Mouse (Mus musculus): ENCODE results near the gene Pim2. TPM values are rescaled to one million over a fixed set of nuclear protein-coding genes. Genes with fewer than 3 reads are reported as not detected.

The Pim2 gene
- polyA plus RNA-seq, 1 experiment from 2014 or later, result 20.7 TPM

GRCm38 (mm10) chrX:7919601-7920383 is 41.7 kb downstream of the Pim2 start, which contains the start of gene Pcsk1n:
Pcsk1n (plus strand) TSS chrX:7919822.
- peak within 1 kb of the TSS; percentile 70 for H3K27ac ChIP-seq (ENCODE audit: low read depth, low read length)
- peak; percentile 91 for ATAC-seq (ENCODE audit: low read depth)
- WGBS, result 19% methylated on average over 35 of the region's 40 CpGs
- H3K27me3 ChIP-seq (ENCODE audit: control insufficient read depth, insufficient read depth, low read length), result no peaks in the 10 kb centered on the region
- no peaks in the 10 kb centered on the region for H3K36me3 ChIP-seq (ENCODE audit: control insufficient read depth, insufficient read depth, low read length)
- peak within 1 kb of the TSS; percentile 58 for H3K9ac ChIP-seq (replicated peaks; ENCODE audit: low read depth, low read length)
- 0 out of 2 replicates have a peak, but pooled peaks cover 9% of the 10 kb centered on the region for H3K4me1 ChIP-seq (ENCODE audit: control insufficient read depth, insufficient read depth, low read length)
- no peaks in the 10 kb centered on the region for H3K9me3 ChIP-seq (ENCODE audit: control insufficient read depth, low read length)
- H3K4me3 ChIP-seq (ENCODE audit: low read depth, low read length), result peak within 1 kb of the TSS; percentile 45
- H3K4me2 ChIP-seq (ENCODE audit: low read depth, low read length), result peak within 1 kb of the TSS; percentile 61

- peak; percentile 19; the same call in 1 of the 2 replicates for ATAC-seq (ENCODE audit: low read depth)
These were observed 44.0 kb downstream of the Pim2 start for GRCm38 (mm10) chrX:7922032-7922431.

GRCm38 (mm10) chrX:7926266-7926665 is 48.2 kb downstream of the Pim2 start:
- 0 out of 2 replicates have a peak, but pooled peaks cover 9% of the 10 kb centered on the region for H3K4me1 ChIP-seq (ENCODE audit: control insufficient read depth, insufficient read depth, low read length)
- no peak overlapping the region for H3K27ac ChIP-seq (ENCODE audit: low read depth, low read length)
- 71% methylated on average over 6 of the region's 6 CpGs for WGBS
- no peak overlapping the region for H3K4me2 ChIP-seq (ENCODE audit: low read depth, low read length)
- H3K36me3 ChIP-seq (ENCODE audit: control insufficient read depth, insufficient read depth, low read length), result no peaks in the 10 kb centered on the region
- no peaks in the 10 kb centered on the region for H3K9me3 ChIP-seq (ENCODE audit: control insufficient read depth, low read length)
- H3K4me3 ChIP-seq (ENCODE audit: low read depth, low read length), result no peak overlapping the region
- ATAC-seq (ENCODE audit: low read depth), result no peak
- H3K9ac ChIP-seq (replicated peaks; ENCODE audit: low read depth, low read length), result no peak overlapping the region
- no peaks in the 10 kb centered on the region for H3K27me3 ChIP-seq (ENCODE audit: control insufficient read depth, insufficient read depth, low read length)

More at GRCm38 (mm10) chrX:7922032-7922431, 44.0 kb downstream of the Pim2 start:
- Histone ChIP-seq H3K4me1 (ENCODE audit: control insufficient read depth, insufficient read depth, low read length) (0 out of 2 replicates have a peak, but pooled peaks cover 9% of the 10 kb centered on the region), H3K36me3 (ENCODE audit: control insufficient read depth, insufficient read depth, low read length) (no peaks in the 10 kb centered on the region), H3K27ac (ENCODE audit: low read depth, low read length) (peak overlapping the region; percentile 34; the same call in 1 of the 2 replicates), H3K9me3 (ENCODE audit: control insufficient read depth, low read length) (no peaks in the 10 kb centered on the region), H3K4me2 (ENCODE audit: low read depth, low read length) (peak overlapping the region; percentile 61), H3K27me3 (ENCODE audit: control insufficient read depth, insufficient read depth, low read length) (no peaks in the 10 kb centered on the region), H3K4me3 (ENCODE audit: low read depth, low read length) (peak overlapping the region; percentile 45), H3K9ac (replicated peaks; ENCODE audit: low read depth, low read length) (peak overlapping the region; percentile 58)
- WGBS, result 24% methylated on average over 42 of the region's 48 CpGs

- Histone ChIP-seq H3K9me3 (ENCODE audit: control insufficient read depth, low read length) (no peaks in the 10 kb centered on the region), H3K4me2 (ENCODE audit: low read depth, low read length) (no peak overlapping the region), H3K36me3 (ENCODE audit: control insufficient read depth, insufficient read depth, low read length) (no peaks in the 10 kb centered on the region), H3K27me3 (ENCODE audit: control insufficient read depth, insufficient read depth, low read length) (no peaks in the 10 kb centered on the region), H3K4me3 (ENCODE audit: low read depth, low read length) (no peak overlapping the region), H3K27ac (ENCODE audit: low read depth, low read length) (no peak overlapping the region), H3K9ac (replicated peaks; ENCODE audit: low read depth, low read length) (no peak overlapping the region), H3K4me1 (ENCODE audit: control insufficient read depth, insufficient read depth, low read length) (0 out of 2 replicates have a peak, but pooled peaks cover 9% of the 10 kb centered on the region)
- 19% methylated on average over 10 of the region's 10 CpGs for WGBS
- ATAC-seq (ENCODE audit: low read depth), result no peak
These were observed 49.1 kb downstream of the Pim2 start for GRCm38 (mm10) chrX:7927116-7927515.

GRCm38 (mm10) chrX:7928270-7928790 is 50.3 kb downstream of the Pim2 start, which contains the start of gene Eras:
Eras (minus strand) TSS chrX:7928607.
- Histone ChIP-seq H3K27ac (ENCODE audit: low read depth, low read length) (no peak within 1 kb of the TSS), H3K9ac (replicated peaks; ENCODE audit: low read depth, low read length) (no peak within 1 kb of the TSS), H3K9me3 (ENCODE audit: control insufficient read depth, low read length) (no peaks in the 10 kb centered on the region), H3K27me3 (ENCODE audit: control insufficient read depth, insufficient read depth, low read length) (no peaks in the 10 kb centered on the region), H3K4me3 (ENCODE audit: low read depth, low read length) (no peak within 1 kb of the TSS), H3K4me2 (ENCODE audit: low read depth, low read length) (no peak within 1 kb of the TSS), H3K4me1 (ENCODE audit: control insufficient read depth, insufficient read depth, low read length) (no peaks in the 10 kb centered on the region), H3K36me3 (ENCODE audit: control insufficient read depth, insufficient read depth, low read length) (no peaks in the 10 kb centered on the region)
- no peak for ATAC-seq (ENCODE audit: low read depth)
- 29% methylated on average over 16 of the region's 19 CpGs for WGBS

Other genes starting within 250 kb of the Pim2 start
- 81.4 and 149 TPM in 2 replicates for gene Syp, start 239.8 kb upstream of the Pim2 start, polyA plus RNA-seq (2014; fragmentation: Nextera tagmentation; extraction: Ambion mirVana)
- gene Prickle3, start 221.0 kb upstream of the Pim2 start, polyA plus RNA-seq (2014; fragmentation: Nextera tagmentation; extraction: Ambion mirVana), result 1.3 and 2.0 TPM in 2 replicates
- gene Plp2, start 206.9 kb upstream of the Pim2 start, polyA plus RNA-seq (2014; fragmentation: Nextera tagmentation; extraction: Ambion mirVana), result 12.5 and 23.2 TPM in 2 replicates
- 0.20 TPM in 1 of 2 replicates, not detected in the other for gene Magix, start 197.0 kb upstream of the Pim2 start, polyA plus RNA-seq (2014; fragmentation: Nextera tagmentation; extraction: Ambion mirVana)
- gene Gpkow, start 181.1 kb upstream of the Pim2 start, polyA plus RNA-seq (2014; fragmentation: Nextera tagmentation; extraction: Ambion mirVana), result 50.0 and 55.7 TPM in 2 replicates
- gene Wdr45, start 163.9 kb upstream of the Pim2 start, polyA plus RNA-seq (2014; fragmentation: Nextera tagmentation; extraction: Ambion mirVana), result 22.3 and 23.6 TPM in 2 replicates
- 0.47 and 2.9 TPM in 2 replicates for gene Gm45208, start 156.0 kb upstream of the Pim2 start, polyA plus RNA-seq (2014; fragmentation: Nextera tagmentation; extraction: Ambion mirVana)
- gene Praf2, start 149.8 kb upstream of the Pim2 start, polyA plus RNA-seq (2014; fragmentation: Nextera tagmentation; extraction: Ambion mirVana), result 137 and 147 TPM in 2 replicates
- gene Ccdc120, start 127.4 kb upstream of the Pim2 start, polyA plus RNA-seq (2014; fragmentation: Nextera tagmentation; extraction: Ambion mirVana), result 55.9 and 57.1 TPM in 2 replicates
- gene Tfe3, start 115.7 kb upstream of the Pim2 start, polyA plus RNA-seq (2014; fragmentation: Nextera tagmentation; extraction: Ambion mirVana), result 16.6 and 23.8 TPM in 2 replicates
- gene Gripap1, start 88.5 kb upstream of the Pim2 start, polyA plus RNA-seq (2014; fragmentation: Nextera tagmentation; extraction: Ambion mirVana), result 57.3 and 74.5 TPM in 2 replicates
- 5.8 and 7.7 TPM in 2 replicates for gene Kcnd1, start 56.0 kb upstream of the Pim2 start, polyA plus RNA-seq (2014; fragmentation: Nextera tagmentation; extraction: Ambion mirVana)
- 26.8 and 28.1 TPM in 2 replicates for gene Otud5, start 36.9 kb upstream of the Pim2 start, polyA plus RNA-seq (2014; fragmentation: Nextera tagmentation; extraction: Ambion mirVana)
- 23.6 and 25.1 TPM in 2 replicates for gene Slc35a2, start 5.8 kb downstream of the Pim2 start, polyA plus RNA-seq (2014; fragmentation: Nextera tagmentation; extraction: Ambion mirVana)
- 184 and 191 TPM in 2 replicates for gene Pqbp1, start 21.0 kb downstream of the Pim2 start, polyA plus RNA-seq (2014; fragmentation: Nextera tagmentation; extraction: Ambion mirVana)
- 146 and 167 TPM in 2 replicates for gene Timm17b, start 21.1 kb downstream of the Pim2 start, polyA plus RNA-seq (2014; fragmentation: Nextera tagmentation; extraction: Ambion mirVana)
- not detected in 2 replicates for gene Gm10491, start 29.6 kb downstream of the Pim2 start, polyA plus RNA-seq (2014; fragmentation: Nextera tagmentation; extraction: Ambion mirVana)
- not detected in 2 replicates for gene Gm10490, start 31.3 kb downstream of the Pim2 start, polyA plus RNA-seq (2014; fragmentation: Nextera tagmentation; extraction: Ambion mirVana)
- gene Pcsk1n, start 41.6 kb downstream of the Pim2 start, polyA plus RNA-seq (2014; fragmentation: Nextera tagmentation; extraction: Ambion mirVana), result 245 and 258 TPM in 2 replicates
- not detected in 2 replicates for gene Eras, start 50.3 kb downstream of the Pim2 start, polyA plus RNA-seq (2014; fragmentation: Nextera tagmentation; extraction: Ambion mirVana)
- 56.8 and 59.1 TPM in 2 replicates for gene Hdac6, start 69.6 kb downstream of the Pim2 start, polyA plus RNA-seq (2014; fragmentation: Nextera tagmentation; extraction: Ambion mirVana)
- gene Gata1, start 99.8 kb downstream of the Pim2 start, polyA plus RNA-seq (2014; fragmentation: Nextera tagmentation; extraction: Ambion mirVana), result not detected in 2 replicates
- gene Glod5, start 140.2 kb downstream of the Pim2 start, polyA plus RNA-seq (2014; fragmentation: Nextera tagmentation; extraction: Ambion mirVana), result 0.43 and 1.2 TPM in 2 replicates
- 37.2 and 38.2 TPM in 2 replicates for gene Suv39h1, start 196.5 kb downstream of the Pim2 start, polyA plus RNA-seq (2014; fragmentation: Nextera tagmentation; extraction: Ambion mirVana)
- gene Was, start 212.2 kb downstream of the Pim2 start, polyA plus RNA-seq (2014; fragmentation: Nextera tagmentation; extraction: Ambion mirVana), result 0.12 and 0.28 TPM in 2 replicates